Mouse (Mus musculus) lung, embryonic 15.5 days (tissue): Measurements from ENCODE around the gene Klk1b16. TPM values are rescaled to one million over a fixed set of nuclear protein-coding genes. Genes with fewer than 3 reads are reported as not detected.
"Not testable (repeated sequence)": the region's sequence is repeated elsewhere in the genome, so short reads cannot be mapped to it uniquely, and the experiment has no call there.

Experiments used
- ATAC-seq: fragments of 200-750 bp; cut with Nextera tagmentation; 2 replicates; pipeline ENCODE4 v1.8.0; 2017; ENCODE audit warnings: moderate number of reproducible peaks, borderline replicate concordance; ENCODE audit not compliant: low FRiP score, low TSS enrichment; ENCODE audit errors: extremely low read depth
- H3K27ac ChIP-seq: fragments of 300-500 bp; sonication (generic); 2 replicates; pipeline ENCODE4 v1.5.1; 2015; ENCODE audit warnings: moderate library complexity, mild to moderate bottlenecking, inconsistent platforms
- H3K27me3 ChIP-seq: fragments of 300-500 bp; sonication (generic); 2 replicates; pipeline ENCODE4 v1.6.1; 2015; ENCODE audit warnings: inconsistent platforms
- H3K36me3 ChIP-seq: fragments of 300-500 bp; sonication (generic); 2 replicates; pipeline ENCODE4 v1.6.1; 2015; ENCODE audit warnings: inconsistent platforms
- H3K4me1 ChIP-seq: fragments of 300-500 bp; sonication (generic); 2 replicates; pipeline ENCODE4 v1.6.1; 2015; ENCODE audit warnings: inconsistent platforms
- H3K4me2 ChIP-seq: fragments of 300-500 bp; sonication (generic); 2 replicates; pipeline ENCODE4 v1.6.1; 2015; ENCODE audit warnings: inconsistent platforms, mild to moderate bottlenecking, moderate library complexity
- H3K4me3 ChIP-seq: fragments of 300-500 bp; sonication (generic); 2 replicates; pipeline ENCODE4 v1.5.1; 2015; ENCODE audit warnings: mild to moderate bottlenecking, inconsistent platforms
- H3K9ac ChIP-seq: fragments of 300-500 bp; sonication (generic); 2 replicates; pipeline ENCODE4 v1.6.1; 2015; ENCODE audit warnings: inconsistent platforms
- H3K9me3 ChIP-seq: fragments of 300-500 bp; sonication (generic); 2 replicates; pipeline ENCODE4 v1.6.1; 2016; ENCODE audit warnings: inconsistent platforms
- WGBS: fragments of 180-500 bp; shearing (Covaris S2); methylation state at CpG from one replicate; pipeline ENCODE4 v1.1.7; 2015; 5-methylcytosine and 5-hydroxymethylcytosine counted together
- polyA plus RNA-seq: library from polyadenylated mRNA; unstranded; fragments of >200 nt; fragmentation: Nextera tagmentation; extraction: Ambion mirVana; gene quantifications from 2 replicates; pipeline ENCODE4 v1.2.1, GENCODE M21; 2015

The Klk1b16 gene
- polyA plus RNA-seq: not detected in 2 replicates

DNA sequence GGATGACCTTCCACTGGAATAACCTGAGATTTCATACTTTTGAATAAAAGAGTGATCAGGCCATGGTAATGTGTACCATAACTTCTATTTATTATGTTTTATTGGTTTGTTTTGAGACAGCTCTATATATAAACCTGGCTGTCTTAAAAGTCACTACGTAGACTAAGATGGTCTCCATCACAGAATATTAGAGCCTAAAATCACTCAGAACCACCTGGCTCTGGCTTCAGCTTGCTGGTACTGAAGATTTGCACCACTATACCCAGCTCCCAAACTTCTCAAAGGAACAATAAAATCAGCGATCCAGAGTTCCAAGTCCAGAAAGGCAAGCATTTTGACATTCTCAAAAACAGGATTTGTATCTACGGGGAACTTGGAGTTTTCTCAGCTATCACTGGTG is at the start of gene Klk1b16:
Klk1b16 (plus strand) TSS at position 301 of the 400 bp plus-strand sequence.
- no peaks in the 10 kb centered on the region for H3K9me3 ChIP-seq
- no peaks in the 10 kb centered on the region for H3K36me3 ChIP-seq
- H3K4me3 ChIP-seq: no peak within 1 kb of the TSS
- no peak within 1 kb of the TSS for H3K9ac ChIP-seq
- 84% methylated on average over 3 of the region's 3 CpGs for whole genome bisulfite sequencing
- no peaks in the 10 kb centered on the region for H3K4me1 ChIP-seq
- no peak within 1 kb of the TSS for H3K4me2 ChIP-seq
- no peak for ATAC-seq
- H3K27me3 ChIP-seq: no peaks in the 10 kb centered on the region
- no peak within 1 kb of the TSS for H3K27ac ChIP-seq

DNA sequence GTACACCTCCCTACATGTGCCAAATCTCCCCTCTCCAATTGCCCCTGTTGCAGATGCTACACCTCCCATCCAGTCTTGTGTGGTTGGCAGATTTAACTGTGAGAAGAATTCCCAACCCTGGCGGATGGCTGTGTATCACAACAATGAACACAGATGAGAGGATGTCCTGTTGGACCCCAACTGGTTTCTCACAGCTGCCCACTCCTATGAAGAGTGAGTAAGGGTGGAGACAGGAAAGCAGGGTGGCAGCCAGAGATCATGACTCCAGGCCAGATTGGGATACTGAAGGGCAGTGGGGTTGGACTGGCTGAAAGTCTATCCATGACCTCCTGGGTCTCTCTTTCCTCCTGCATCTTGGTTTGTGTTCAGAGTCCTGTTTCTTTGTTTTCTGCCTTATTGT is 40.5 kb upstream of the Klk1b16 start:
- H3K4me2 ChIP-seq: no peak overlapping the region
- no peak overlapping the region for H3K4me3 ChIP-seq
- H3K9me3 ChIP-seq: no peaks in the 10 kb centered on the region
- no peak overlapping the region for H3K27ac ChIP-seq
- WGBS: 83% methylated on average over 1 of the region's 1 CpGs
- H3K9ac ChIP-seq: no peak overlapping the region
- no peaks in the 10 kb centered on the region for H3K4me1 ChIP-seq
- H3K27me3 ChIP-seq: no peaks in the 10 kb centered on the region
- H3K36me3 ChIP-seq: no peaks in the 10 kb centered on the region
- no peak for ATAC-seq

- H3K27ac ChIP-seq, H3K4me1 ChIP-seq, H3K9ac ChIP-seq, ATAC-seq, H3K27me3 ChIP-seq, H3K4me3 ChIP-seq, H3K36me3 ChIP-seq, H3K9me3 ChIP-seq, H3K4me2 ChIP-seq: not testable (repeated sequence)
- WGBS: 65% methylated on average over 3 of the region's 3 CpGs
Measured at GRCm38 (mm10) chr7:44102028-44102427, 34.5 kb upstream of the Klk1b16 start, which contains the start of gene Klk1b21. TSS of gene Klk1b21 (plus strand) at chr7:44102328.

- Histone ChIP-seq H3K36me3 (no peaks in the 10 kb centered on the region), H3K4me1 (no peaks in the 10 kb centered on the region), H3K9me3 (no peaks in the 10 kb centered on the region), H3K27ac (no peak within 1 kb of the TSS), H3K4me2 (no peak within 1 kb of the TSS), H3K4me3 (no peak within 1 kb of the TSS), H3K9ac (no peak within 1 kb of the TSS), H3K27me3 (no peaks in the 10 kb centered on the region)
- ATAC-seq: no peak
- WGBS: 61% methylated on average over 4 of the region's 4 CpGs
Measured at GRCm38 (mm10) chr7:44112373-44112772, 24.2 kb upstream of the Klk1b16 start, which contains the start of gene Klk1b22. TSS of gene Klk1b22 (plus strand) at chr7:44112673.

DNA sequence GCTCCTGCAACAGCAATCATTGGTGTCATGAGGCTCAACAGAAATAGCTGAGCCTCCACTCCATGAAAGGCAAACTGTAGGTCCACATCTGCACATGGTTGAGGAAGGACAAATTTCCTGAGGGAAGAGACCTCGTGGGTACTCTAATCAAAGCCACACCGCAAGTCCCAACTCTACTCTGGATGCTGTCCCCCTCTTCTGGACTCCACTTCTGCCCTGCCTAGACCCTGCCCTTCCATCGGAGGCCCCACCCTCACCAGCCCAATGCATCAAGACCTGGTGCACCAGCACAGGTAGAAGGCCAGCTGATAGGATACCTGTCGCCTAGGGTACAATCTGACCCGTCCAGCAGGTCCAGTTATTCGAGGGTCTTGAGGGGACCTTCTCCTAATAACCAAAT is 13.1 kb upstream of the Klk1b16 start:
- 85% methylated on average over 6 of the region's 6 CpGs for WGBS
- H3K4me3 ChIP-seq: no peak overlapping the region
- no peak overlapping the region for H3K4me2 ChIP-seq
- no peaks in the 10 kb centered on the region for H3K4me1 ChIP-seq
- no peaks in the 10 kb centered on the region for H3K9me3 ChIP-seq
- no peaks in the 10 kb centered on the region for H3K27me3 ChIP-seq
- ATAC-seq: no peak
- no peaks in the 10 kb centered on the region for H3K36me3 ChIP-seq
- H3K27ac ChIP-seq: no peak overlapping the region
- no peak overlapping the region for H3K9ac ChIP-seq

DNA sequence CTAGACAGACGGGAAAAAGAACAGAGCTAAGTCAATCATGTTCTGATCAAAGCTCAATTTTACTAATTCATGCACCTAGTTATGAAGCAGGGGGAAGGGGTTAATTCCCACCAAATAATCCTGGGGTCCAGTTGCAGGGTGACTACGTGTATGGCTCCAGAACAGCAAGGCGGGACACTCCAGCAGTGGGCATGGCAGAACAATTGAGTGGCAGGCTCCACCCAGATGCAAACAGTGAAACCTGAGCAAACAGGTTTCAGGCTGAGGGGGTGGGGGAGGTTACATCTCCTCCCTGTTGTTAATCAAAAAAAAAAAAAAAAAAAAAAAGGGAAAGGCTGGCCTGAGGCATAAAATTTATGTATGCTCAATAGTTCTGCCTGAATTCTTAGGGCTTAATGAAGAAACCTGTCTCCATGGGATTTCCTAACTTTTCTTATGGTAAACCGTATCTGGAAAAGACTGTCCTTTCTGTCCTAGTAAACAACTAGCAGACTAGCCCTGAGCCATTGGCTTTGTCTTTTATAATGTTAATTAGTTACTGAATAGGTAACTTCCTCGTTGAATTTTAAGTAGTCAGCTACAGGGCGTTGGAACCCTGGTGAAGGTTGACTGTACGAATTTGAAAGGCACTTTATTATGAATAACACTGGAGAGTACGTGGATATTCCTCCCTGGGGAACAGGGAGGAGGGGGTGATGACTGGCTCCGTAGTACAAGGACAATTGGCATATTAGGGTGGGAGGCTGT is 42.9 kb downstream of the Klk1b16 start:
- ATAC-seq: no peak
- 61% methylated on average over 9 of the region's 9 CpGs for WGBS
- H3K9ac ChIP-seq: no peak overlapping the region
- H3K9me3 ChIP-seq: no peaks in the 10 kb centered on the region
- H3K4me2 ChIP-seq: no peak overlapping the region
- H3K27ac ChIP-seq: no peak overlapping the region
- H3K4me3 ChIP-seq: no peak overlapping the region
- H3K4me1 ChIP-seq: no peaks in the 10 kb centered on the region
- no peaks in the 10 kb centered on the region for H3K36me3 ChIP-seq
- no peaks in the 10 kb centered on the region for H3K27me3 ChIP-seq

DNA sequence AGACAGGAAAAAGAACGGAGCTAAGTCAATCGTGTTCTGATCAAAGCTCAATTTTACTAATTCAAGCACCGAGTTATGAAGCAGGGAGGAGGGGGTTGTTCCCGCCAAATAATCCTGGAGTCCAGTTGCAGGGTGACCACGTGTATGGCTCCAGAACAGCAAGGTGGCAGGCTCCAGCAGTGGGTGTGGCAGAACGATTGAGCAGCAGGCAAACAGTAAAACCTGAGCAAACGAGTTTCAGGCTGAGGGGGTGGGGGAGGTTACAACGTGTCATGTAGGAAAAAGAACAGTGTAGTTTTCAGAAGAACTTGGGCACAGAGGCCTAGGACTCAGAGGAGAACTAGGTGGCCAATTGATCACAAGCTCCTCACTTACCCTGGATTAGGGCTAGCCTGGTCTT is 49.9 kb downstream of the Klk1b16 start:
- not testable (repeated sequence) for H3K27me3 ChIP-seq, H3K4me2 ChIP-seq, H3K9me3 ChIP-seq, H3K27ac ChIP-seq, H3K36me3 ChIP-seq, H3K9ac ChIP-seq, ATAC-seq, H3K4me1 ChIP-seq, H3K4me3 ChIP-seq
- 51% methylated on average over 8 of the region's 8 CpGs for WGBS

DNA sequence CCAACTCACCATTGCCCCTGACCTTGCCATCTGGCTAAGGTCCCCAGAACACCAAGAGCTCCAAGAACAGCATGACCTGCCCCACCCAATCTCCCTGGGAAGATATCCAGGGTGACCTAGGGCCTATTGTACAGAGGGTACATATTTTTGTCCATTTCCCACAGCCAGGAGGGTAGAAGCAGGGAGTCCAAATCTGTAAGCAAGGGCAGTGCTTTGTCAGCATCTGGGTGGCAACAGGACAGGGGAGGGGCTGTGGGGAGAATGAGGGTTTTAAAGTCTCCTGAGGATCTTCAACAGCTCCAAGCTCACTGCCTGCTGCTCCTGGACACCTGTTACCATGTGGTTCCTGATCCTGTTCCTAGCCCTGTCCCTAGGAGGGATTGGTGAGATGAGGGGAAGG is 51.4 kb downstream of the Klk1b16 start, which contains the start of gene Klk1b24:
Klk1b24 (plus strand) TSS at position 301 of the 400 bp plus-strand sequence.
- not testable (repeated sequence) for H3K27ac ChIP-seq, H3K4me2 ChIP-seq, ATAC-seq

More for the DNA sequence above, 51.4 kb downstream of the Klk1b16 start, which contains the start of gene Klk1b24:
- H3K36me3 ChIP-seq, H3K4me3 ChIP-seq, H3K27me3 ChIP-seq, H3K9me3 ChIP-seq, H3K9ac ChIP-seq, H3K4me1 ChIP-seq: not testable (repeated sequence)

Other genes starting within 250 kb of the Klk1b16 start
- not detected in 2 replicates for gene Klk15, start 203.0 kb upstream of the Klk1b16 start, polyA plus RNA-seq
- not detected in 2 replicates for gene Klk1b8, start 186.1 kb upstream of the Klk1b16 start, polyA plus RNA-seq
- not detected in 2 replicates for gene Klk1b1, start 170.0 kb upstream of the Klk1b16 start, polyA plus RNA-seq
- not detected in 2 replicates for gene Klk1b9, start 160.7 kb upstream of the Klk1b16 start, polyA plus RNA-seq
- not detected in 2 replicates for gene Klk1b11, start 140.9 kb upstream of the Klk1b16 start, polyA plus RNA-seq
- gene Klk1b26, start 124.6 kb upstream of the Klk1b16 start, polyA plus RNA-seq: not detected in 2 replicates
- not detected in 2 replicates for gene Klk1b27, start 84.5 kb upstream of the Klk1b16 start, polyA plus RNA-seq
- gene Klk1b21, start 34.4 kb upstream of the Klk1b16 start, polyA plus RNA-seq: not detected in 2 replicates
- gene Klk1b22, start 24.1 kb upstream of the Klk1b16 start, polyA plus RNA-seq: not detected in 2 replicates
- not detected in 2 replicates for gene Klk1b24, start 51.5 kb downstream of the Klk1b16 start, polyA plus RNA-seq
- not detected in 2 replicates for gene Klk1b3, start 61.4 kb downstream of the Klk1b16 start, polyA plus RNA-seq
- not detected in 2 replicates for gene Klk1b4, start 70.7 kb downstream of the Klk1b16 start, polyA plus RNA-seq
- not detected in 2 replicates for gene Klk1b5, start 79.2 kb downstream of the Klk1b16 start, polyA plus RNA-seq
- gene Klk1, start 88.6 kb downstream of the Klk1b16 start, polyA plus RNA-seq: 0.20 TPM in 1 of 2 replicates, not detected in the other
- not detected in 2 replicates for gene Gm36864, start 99.4 kb downstream of the Klk1b16 start, polyA plus RNA-seq
- gene 1700028J19Rik, start 109.9 kb downstream of the Klk1b16 start, polyA plus RNA-seq: 1.4 TPM in 2 replicates
- gene 2410002F23Rik, start 110.0 kb downstream of the Klk1b16 start, polyA plus RNA-seq: 133 TPM in 2 replicates
- not detected in 2 replicates for gene Acp4, start 120.6 kb downstream of the Klk1b16 start, polyA plus RNA-seq
- gene Gm15517, start 124.7 kb downstream of the Klk1b16 start, polyA plus RNA-seq: not detected in 2 replicates
- 2.5 and 2.6 TPM in 2 replicates for gene Clec11a, start 170.1 kb downstream of the Klk1b16 start, polyA plus RNA-seq
- gene Shank1, start 173.5 kb downstream of the Klk1b16 start, polyA plus RNA-seq: 0.96 and 1.1 TPM in 2 replicates
- gene Syt3, start 247.3 kb downstream of the Klk1b16 start, polyA plus RNA-seq: 2.1 and 2.3 TPM in 2 replicates
- gene 1700008O03Rik, start 249.1 kb downstream of the Klk1b16 start, polyA plus RNA-seq: 1.1 and 1.4 TPM in 2 replicates